Mouse (Mus musculus) kidney, postnatal 0 days (tissue): ENCODE measurements around the gene Galnt14. TPM values are rescaled to one million over a fixed set of nuclear protein-coding genes. Genes with fewer than 3 reads are reported as not detected.

ENCODE experiments used
- ATAC-seq: fragments of 200-750 bp; cut with Nextera tagmentation; replicated peaks from 2 replicates; pipeline ENCODE4 v1.8.0; 2017; ENCODE audit warnings: low read depth, moderate number of reproducible peaks, moderate TSS enrichment, moderate library complexity; ENCODE audit not compliant: low FRiP score
- DNase-seq: peaks from one replicate; pipeline ENCODE4 v3.0.0-alpha.2; 2016; ENCODE audit warnings: low spot score
- H3K27ac ChIP-seq: fragments of 300-500 bp; sonication (generic); 2 replicates; pipeline ENCODE4 v1.5.1; 2014; ENCODE audit warnings: mild to moderate bottlenecking
- H3K27me3 ChIP-seq: fragments of 300-500 bp; sonication (generic); 2 replicates; pipeline ENCODE4 v1.6.1; 2014; ENCODE audit warnings: low read length, mixed read lengths; ENCODE audit not compliant: insufficient read depth
- H3K36me3 ChIP-seq: fragments of 300-500 bp; sonication (generic); 2 replicates; pipeline ENCODE4 v1.6.1; 2014; ENCODE audit warnings: low read length, mixed read lengths; ENCODE audit not compliant: insufficient read depth
- H3K4me1 ChIP-seq: fragments of 300-500 bp; sonication (generic); replicated peaks from 2 replicates; pipeline ENCODE4 v1.6.1; 2014; ENCODE audit warnings: antibody characterized with exemption, low read length, mixed read lengths; ENCODE audit not compliant: insufficient read depth
- H3K4me2 ChIP-seq: fragments of 300-500 bp; sonication (generic); 2 replicates; pipeline ENCODE4 v1.6.1; 2014; ENCODE audit warnings: mild to moderate bottlenecking, low read length, moderate library complexity, mixed read lengths
- H3K4me3 ChIP-seq: fragments of 300-500 bp; sonication (generic); replicated peaks from 2 replicates; pipeline ENCODE4 v1.5.1; 2014; ENCODE audit warnings: low read depth, low read length
- H3K9ac ChIP-seq: fragments of 300-500 bp; sonication (generic); 2 replicates; pipeline ENCODE4 v1.6.1; 2014; ENCODE audit warnings: low read depth, low read length
- H3K9me3 ChIP-seq: fragments of 300-500 bp; sonication (generic); replicated peaks from 2 replicates; pipeline ENCODE4 v1.6.1; 2016; ENCODE audit warnings: low read length, inconsistent platforms, mixed read lengths
- CTCF ChIP-seq: IDR thresholded peaks from 2 replicates; pipeline ENCODE4 v1.5.1; 2016; ENCODE audit warnings: antibody characterized with exemption, low read depth, mild to moderate bottlenecking, moderate library complexity
- WGBS: fragments of 180-500 bp; shearing (Covaris S2); extraction: QIAGEN DNeasy Blood & Tissue Kit; methylation state at CpG from one replicate; pipeline ENCODE4 v1.1.7; 2014; 5-methylcytosine and 5-hydroxymethylcytosine counted together
- polyA plus RNA-seq: library from polyadenylated mRNA; unstranded; fragments of >200 nt; fragmentation: Nextera tagmentation; extraction: Ambion mirVana; gene quantifications from 2 replicates; pipeline ENCODE4 v1.2.1, GENCODE M21; 2015

Galnt14 gene
- polyA plus RNA-seq, 1 experiment from 2014 or later = 19.3 TPM

- H3K9me3 ChIP-seq = no peaks in the 10 kb centered on the region
- H3K4me2 ChIP-seq = no peak overlapping the region
- no peak overlapping the region for H3K4me3 ChIP-seq
- no peak overlapping the region for H3K27ac ChIP-seq
- H3K27me3 ChIP-seq = no peaks in the 10 kb centered on the region
- no peak for TF ChIP-seq CTCF
- no peak overlapping the region for H3K9ac ChIP-seq
- H3K36me3 ChIP-seq = no peaks in the 10 kb centered on the region
- DNase-seq = no peak
- no peak for ATAC-seq
- no peaks in the 10 kb centered on the region for H3K4me1 ChIP-seq
- 68% methylated on average over 5 of the region's 5 CpGs for WGBS
These were observed 150.0 kb downstream of the Galnt14 start for GRCm38 (mm10) chr17:73560208-73560784.

- Histone ChIP-seq H3K36me3 (no peaks in the 10 kb centered on the region), H3K9ac (no peak overlapping the region), H3K27me3 (no peaks in the 10 kb centered on the region), H3K4me3 (no peak overlapping the region), H3K9me3 (no peaks in the 10 kb centered on the region), H3K4me2 (no peak overlapping the region), H3K4me1 (no peaks in the 10 kb centered on the region), H3K27ac (no peak overlapping the region)
- WGBS = 58% methylated on average over 4 of the region's 4 CpGs
- ATAC-seq (peak; percentile 82), DNase-seq (no peak)
- TF ChIP-seq CTCF = no peak
These were observed 150.8 kb downstream of the Galnt14 start for GRCm38 (mm10) chr17:73559498-73559897.

- H3K4me1 ChIP-seq = no peaks in the 10 kb centered on the region
- 78% methylated on average over 3 of the region's 3 CpGs for WGBS
- H3K36me3 ChIP-seq = no peaks in the 10 kb centered on the region
- H3K9ac ChIP-seq = no peak overlapping the region
- no peaks in the 10 kb centered on the region for H3K9me3 ChIP-seq
- no peak overlapping the region for H3K4me3 ChIP-seq
- TF ChIP-seq CTCF = no peak
- H3K4me2 ChIP-seq = no peak overlapping the region
- H3K27me3 ChIP-seq = no peaks in the 10 kb centered on the region
- DNase-seq (no peak), ATAC-seq (no peak)
- H3K27ac ChIP-seq = no peak overlapping the region
These were observed 153.2 kb downstream of the Galnt14 start for GRCm38 (mm10) chr17:73557101-73557500.

- no peaks in the 10 kb centered on the region for H3K36me3 ChIP-seq
- no peak overlapping the region for H3K4me3 ChIP-seq
- DNase-seq (no peak), ATAC-seq (no peak)
- WGBS = 85% methylated on average over 2 of the region's 2 CpGs
- no peaks in the 10 kb centered on the region for H3K27me3 ChIP-seq
- H3K4me2 ChIP-seq = no peak overlapping the region
- no peaks in the 10 kb centered on the region for H3K4me1 ChIP-seq
- no peak overlapping the region for H3K9ac ChIP-seq
- H3K9me3 ChIP-seq = no peaks in the 10 kb centered on the region
- no peak overlapping the region for H3K27ac ChIP-seq
- no peak for TF ChIP-seq CTCF
These were observed 153.8 kb downstream of the Galnt14 start for GRCm38 (mm10) chr17:73556436-73556835.

- Histone ChIP-seq H3K36me3 (no peaks in the 10 kb centered on the region), H3K9me3 (no peaks in the 10 kb centered on the region), H3K27me3 (no peaks in the 10 kb centered on the region), H3K4me2 (no peak overlapping the region), H3K27ac (no peak overlapping the region), H3K4me1 (no peaks in the 10 kb centered on the region), H3K9ac (no peak overlapping the region), H3K4me3 (no peak overlapping the region)
- 81% methylated on average over 4 of the region's 4 CpGs for whole genome bisulfite sequencing
- DNase-seq (no peak), ATAC-seq (no peak; the same call in 1 of the 2 replicates)
- no peak for TF ChIP-seq CTCF
These were observed 155.6 kb downstream of the Galnt14 start for GRCm38 (mm10) chr17:73554668-73555067.

- no peak for TF ChIP-seq CTCF
- Histone ChIP-seq H3K36me3 (no peaks in the 10 kb centered on the region), H3K27me3 (no peaks in the 10 kb centered on the region), H3K9me3 (no peaks in the 10 kb centered on the region), H3K9ac (no peak overlapping the region), H3K4me3 (no peak overlapping the region), H3K4me1 (no peaks in the 10 kb centered on the region), H3K4me2 (no peak overlapping the region), H3K27ac (no peak overlapping the region)
- 44% methylated on average over 12 of the region's 12 CpGs for WGBS
- DNase-seq (peak; percentile 73), ATAC-seq (no peak)
These were observed 161.3 kb downstream of the Galnt14 start for GRCm38 (mm10) chr17:73548783-73549566.
